Mouse (Mus musculus) midbrain, embryonic 12.5 days (tissue): ENCODE measurements around the gene Hoxc6. TPM values are rescaled to one million over a fixed set of nuclear protein-coding genes. Genes with fewer than 3 reads are reported as not detected.

Experiments used
- ATAC-seq: fragments of 200-750 bp; cut with Nextera tagmentation; 2 replicates; pipeline ENCODE4 v1.8.0; 2017; ENCODE audit warnings: low read depth, moderate TSS enrichment, moderate library complexity; ENCODE audit not compliant: low FRiP score
- H3K27ac ChIP-seq: fragments of 300-500 bp; sonication (generic); replicated peaks from 2 replicates; pipeline ENCODE4 v1.5.1; 2016; ENCODE audit warnings: mild to moderate bottlenecking
- H3K27me3 ChIP-seq: fragments of 300-500 bp; sonication (generic); 2 replicates; pipeline ENCODE4 v1.6.1; 2016; ENCODE audit warnings: mild to moderate bottlenecking
- H3K36me3 ChIP-seq: fragments of 300-500 bp; sonication (generic); 2 replicates; pipeline ENCODE4 v1.6.1; 2016
- H3K4me1 ChIP-seq: fragments of 300-500 bp; sonication (generic); 2 replicates; pipeline ENCODE4 v1.6.1; 2016
- H3K4me2 ChIP-seq: fragments of 300-500 bp; sonication (generic); replicated peaks from 2 replicates; pipeline ENCODE4 v1.6.1; 2016; ENCODE audit warnings: mild to moderate bottlenecking, moderate library complexity
- H3K4me3 ChIP-seq: fragments of 300-500 bp; sonication (generic); 2 replicates; pipeline ENCODE4 v1.5.1; 2016; ENCODE audit warnings: mild to moderate bottlenecking
- H3K9ac ChIP-seq: fragments of 300-500 bp; sonication (generic); replicated peaks from 2 replicates; pipeline ENCODE4 v1.6.1; 2016; ENCODE audit warnings: mild to moderate bottlenecking, moderate library complexity
- H3K9me3 ChIP-seq: fragments of 300-500 bp; sonication (generic); 2 replicates; pipeline ENCODE4 v1.6.1; 2016; ENCODE audit warnings: mild to moderate bottlenecking
- WGBS: fragments of 180-500 bp; shearing (Covaris S2); methylation state at CpG from one replicate; pipeline ENCODE4 v1.1.7; 2016; 5-methylcytosine and 5-hydroxymethylcytosine counted together
- polyA plus RNA-seq: library from polyadenylated mRNA; unstranded; fragments of >200 nt; fragmentation: Nextera tagmentation; extraction: Ambion mirVana; gene quantifications from 2 replicates; pipeline ENCODE4 v1.2.1, GENCODE M21; 2016

Hoxc6 gene
- polyA plus RNA-seq, 1 experiment from 2014 or later: not detected

DNA sequence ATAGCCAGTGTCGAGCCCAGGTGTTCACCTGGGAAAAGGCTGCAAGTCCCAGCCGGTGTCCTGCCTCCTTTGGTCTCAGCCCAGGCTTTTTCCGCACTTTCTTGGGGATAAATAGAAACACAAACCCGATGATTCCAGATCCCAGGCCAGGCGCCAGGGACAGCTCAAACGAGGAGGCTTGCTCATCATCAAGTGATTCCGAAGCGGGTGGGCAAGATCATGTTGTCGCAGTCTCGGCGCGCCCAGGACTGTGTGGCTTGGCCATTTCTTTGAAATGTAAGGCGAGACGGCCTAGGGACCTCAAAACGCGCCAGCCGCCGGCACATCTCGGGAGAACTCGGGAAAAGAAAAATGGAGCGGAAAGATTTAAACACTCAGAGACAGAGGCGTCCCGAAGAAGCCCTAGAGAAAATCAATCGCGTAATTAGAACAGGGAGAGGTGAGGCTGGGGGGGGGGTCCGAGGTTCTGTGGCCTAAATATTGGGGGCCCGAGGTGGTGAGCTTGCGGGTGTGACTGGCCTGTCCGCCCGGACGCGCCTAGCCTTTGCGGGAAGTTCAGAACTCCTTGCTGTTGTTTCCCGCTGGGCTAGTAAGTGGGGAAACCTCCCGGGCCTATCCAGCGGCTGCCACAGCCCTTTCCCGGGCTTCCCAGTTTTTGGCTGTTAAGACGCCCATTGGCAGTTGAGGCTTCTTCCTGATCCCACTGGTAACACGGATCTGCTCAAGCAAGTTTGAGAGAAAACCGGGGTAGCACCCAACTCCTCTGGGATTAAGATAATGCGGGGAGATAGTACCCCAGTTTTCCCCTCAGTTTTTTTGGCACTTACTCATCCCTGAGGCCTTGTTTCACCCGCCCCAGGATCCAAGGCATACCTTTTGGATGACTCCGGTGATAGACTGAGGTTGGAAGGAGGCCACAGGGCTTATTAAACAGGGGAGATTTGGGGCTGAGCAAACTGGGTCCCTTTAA lies 29.5 kb downstream of the Hoxc6 start:
- H3K4me1 ChIP-seq: no peaks in the 10 kb centered on the region
- H3K27ac ChIP-seq: no peak overlapping the region
- peaks cover 91% of the 10 kb centered on the region for H3K27me3 ChIP-seq

DNA sequence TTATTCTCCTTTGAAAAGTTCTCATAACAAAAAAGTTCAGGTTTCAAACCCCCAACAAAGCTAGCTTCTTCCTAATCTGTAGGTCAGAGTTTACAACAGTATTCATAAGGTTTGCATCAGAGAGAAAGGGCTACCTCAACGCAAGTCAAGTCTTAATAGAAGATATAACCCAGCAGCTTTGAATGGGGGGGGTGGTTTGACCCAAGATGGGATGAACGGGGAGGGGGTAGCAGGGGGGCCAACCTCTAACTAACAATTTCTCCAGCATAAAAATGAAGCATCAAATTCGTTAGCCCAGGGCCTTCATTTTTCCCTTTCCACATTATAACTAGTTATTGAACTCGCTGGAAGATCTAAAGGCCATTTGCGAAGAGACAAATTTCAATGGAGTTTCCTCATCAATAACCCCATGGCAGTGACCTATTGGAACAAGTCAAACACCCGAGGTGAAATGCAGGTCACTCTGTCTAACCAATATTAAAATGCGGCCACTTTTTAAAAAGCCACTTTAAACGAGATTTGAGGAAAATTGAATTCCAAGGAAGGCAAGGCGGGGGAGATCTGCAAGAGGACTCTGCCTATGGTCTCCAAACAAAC lies 31.0 kb downstream of the Hoxc6 start:
- H3K4me2 ChIP-seq: no peak overlapping the region
- no peaks in the 10 kb centered on the region for H3K4me1 ChIP-seq
- no peak overlapping the region for H3K4me3 ChIP-seq
- no peaks in the 10 kb centered on the region for H3K9me3 ChIP-seq
- H3K27me3 ChIP-seq: peaks cover 91% of the 10 kb centered on the region
- ATAC-seq: no peak
- H3K9ac ChIP-seq: no peak overlapping the region
- H3K36me3 ChIP-seq: no peaks in the 10 kb centered on the region
- WGBS: 12% methylated on average over 9 of the region's 9 CpGs
- no peak overlapping the region for H3K27ac ChIP-seq

More for the DNA sequence above, 29.5 kb downstream of the Hoxc6 start:
- Histone ChIP-seq H3K4me2 (no peak overlapping the region), H3K9ac (no peak overlapping the region), H3K36me3 (no peaks in the 10 kb centered on the region), H3K4me3 (no peak overlapping the region), H3K9me3 (no peaks in the 10 kb centered on the region)
- no peak for ATAC-seq
- under 1% methylated on average over 43 of the region's 43 CpGs for WGBS

DNA sequence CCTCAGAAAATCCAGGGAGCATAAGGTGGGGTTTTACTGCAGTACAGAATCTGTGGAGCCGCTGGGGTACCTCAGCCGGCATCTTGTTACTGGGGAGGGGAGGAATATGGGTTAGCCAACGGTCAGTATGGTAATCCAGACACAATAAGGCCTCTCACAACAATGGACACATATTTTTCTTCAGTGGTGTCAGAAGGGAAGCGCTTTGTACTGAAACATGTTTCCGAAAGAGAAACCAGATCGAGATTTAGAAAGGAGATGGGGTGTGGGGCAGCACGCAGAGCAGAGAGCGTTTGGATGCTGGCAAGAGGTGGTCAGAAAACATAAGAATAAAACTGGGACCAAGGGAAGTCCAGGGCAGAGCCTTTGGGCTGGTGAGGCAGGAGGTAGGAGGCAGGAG lies 32.1 kb downstream of the Hoxc6 start:
- H3K9ac ChIP-seq: no peak overlapping the region
- WGBS: 1% methylated on average over 8 of the region's 8 CpGs
- no peak for ATAC-seq

DNA sequence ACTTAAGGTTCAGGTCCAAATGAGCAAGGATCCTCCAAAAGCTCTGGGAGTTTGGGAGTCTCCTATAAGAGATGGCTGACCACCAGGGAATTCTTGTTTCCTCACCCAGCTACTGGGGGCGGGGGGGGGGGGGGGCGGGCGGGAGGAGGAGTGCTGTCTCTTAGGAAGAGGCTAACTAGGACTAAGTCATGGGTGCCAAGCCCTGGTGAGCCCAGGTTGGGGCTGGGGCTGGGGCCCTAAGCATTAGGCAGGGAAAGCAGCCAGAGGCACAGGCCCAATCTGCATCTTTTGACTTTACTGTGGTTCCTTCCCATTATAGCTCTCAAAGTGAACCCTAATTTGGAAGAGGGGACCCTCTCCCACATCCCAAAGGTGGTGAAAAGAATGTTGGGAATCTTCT lies 34.1 kb downstream of the Hoxc6 start:
- no peak for ATAC-seq
- no peaks in the 10 kb centered on the region for H3K4me1 ChIP-seq
- H3K4me3 ChIP-seq: no peak overlapping the region
- H3K9ac ChIP-seq: no peak overlapping the region
- H3K36me3 ChIP-seq: no peaks in the 10 kb centered on the region
- 0% methylated on average over 2 of the region's 3 CpGs for WGBS
- H3K9me3 ChIP-seq: no peaks in the 10 kb centered on the region
- H3K27me3 ChIP-seq: peaks cover 93% of the 10 kb centered on the region
- H3K27ac ChIP-seq: no peak overlapping the region
- H3K4me2 ChIP-seq: no peak overlapping the region

More for the DNA sequence above, 32.1 kb downstream of the Hoxc6 start:
- no peaks in the 10 kb centered on the region for H3K9me3 ChIP-seq
- no peaks in the 10 kb centered on the region for H3K36me3 ChIP-seq
- no peak overlapping the region for H3K4me3 ChIP-seq
- H3K4me2 ChIP-seq: no peak overlapping the region
- no peak overlapping the region for H3K27ac ChIP-seq
- peaks cover 91% of the 10 kb centered on the region for H3K27me3 ChIP-seq
- no peaks in the 10 kb centered on the region for H3K4me1 ChIP-seq

DNA sequence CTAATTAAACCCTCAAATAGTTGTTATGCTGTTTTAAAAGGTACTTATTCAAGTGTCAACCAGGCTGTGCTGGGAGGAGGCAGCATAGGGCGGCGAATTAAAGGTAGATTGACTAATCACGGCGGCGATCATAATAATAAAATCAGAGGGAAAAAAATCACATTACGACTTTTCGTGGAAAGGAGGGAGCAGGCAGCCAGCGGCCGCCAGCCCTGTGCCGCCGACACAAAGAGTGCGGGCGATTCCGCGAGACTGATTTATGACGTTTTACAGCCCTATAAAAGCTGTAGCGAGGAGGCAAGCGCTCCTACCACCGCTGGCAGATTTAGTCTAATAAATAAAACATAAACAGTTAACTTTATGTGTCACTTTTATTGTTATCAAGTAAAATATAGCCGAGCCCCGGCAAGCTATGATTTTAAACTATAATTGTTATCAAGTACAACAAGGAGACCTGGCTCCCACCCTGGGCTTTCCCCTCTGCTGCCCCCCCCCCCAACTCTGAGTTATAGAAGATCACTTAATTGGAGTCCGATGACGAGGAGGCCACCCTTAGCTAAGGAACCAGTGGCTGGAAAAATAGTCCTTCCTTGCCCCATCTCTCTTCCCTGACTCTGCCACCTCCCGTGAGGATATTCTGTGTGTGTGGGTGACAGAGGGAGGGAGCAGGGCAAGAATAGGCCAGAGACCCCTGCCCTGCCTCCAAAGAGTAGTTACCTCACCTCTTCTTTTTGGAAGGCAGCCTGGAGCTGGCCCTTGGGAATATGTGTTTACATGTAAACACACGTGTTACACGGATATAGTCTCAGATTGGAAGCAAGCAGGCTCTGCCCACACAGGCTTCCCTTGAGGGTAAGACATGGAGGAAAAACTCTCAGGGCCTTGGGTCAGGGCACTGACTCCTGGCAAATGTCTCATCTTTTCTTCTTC lies 34.9 kb downstream of the Hoxc6 start:
- 1% methylated on average over 26 of the region's 26 CpGs for WGBS
- peaks cover 93% of the 10 kb centered on the region for H3K27me3 ChIP-seq
- H3K36me3 ChIP-seq: no peaks in the 10 kb centered on the region
- no peaks in the 10 kb centered on the region for H3K9me3 ChIP-seq
- H3K4me3 ChIP-seq: no peak overlapping the region
- no peak for ATAC-seq
- H3K9ac ChIP-seq: no peak overlapping the region
- no peaks in the 10 kb centered on the region for H3K4me1 ChIP-seq
- no peak overlapping the region for H3K27ac ChIP-seq
- no peak overlapping the region for H3K4me2 ChIP-seq

DNA sequence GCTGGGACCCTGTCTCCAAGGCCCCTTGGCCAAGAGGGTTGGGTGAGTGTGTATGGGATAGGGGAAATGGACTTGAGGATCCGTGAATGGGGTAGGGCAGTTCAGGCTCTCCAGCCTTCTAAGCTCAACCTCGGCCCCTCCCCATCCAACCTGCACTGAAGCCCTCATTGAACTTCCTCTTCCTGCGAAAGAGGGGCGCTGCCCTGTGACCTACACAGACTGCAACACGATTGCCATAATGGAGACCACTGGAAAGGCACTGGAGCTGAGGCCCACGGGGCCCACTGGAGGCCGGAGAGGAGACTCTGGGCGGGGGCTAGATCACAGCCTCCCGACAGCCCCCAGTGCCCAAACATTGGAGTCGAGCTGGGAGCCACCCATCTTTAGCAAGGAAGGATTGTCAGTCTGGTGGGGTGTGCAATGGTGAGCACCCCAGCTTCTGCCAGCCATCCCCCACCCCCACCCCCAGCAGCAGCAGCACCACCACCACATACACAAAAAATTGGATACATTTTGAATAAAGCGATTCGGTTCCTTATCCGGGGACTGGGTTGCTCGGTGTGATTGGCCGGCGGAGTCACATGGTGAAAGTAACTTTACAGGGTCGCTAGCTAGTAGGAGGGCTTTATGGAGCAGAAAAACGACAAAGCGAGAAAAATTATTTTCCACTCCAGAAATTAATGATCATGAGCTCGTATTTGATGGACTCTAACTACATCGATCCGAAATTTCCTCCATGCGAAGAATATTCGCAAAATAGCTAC lies 36.2 kb downstream of the Hoxc6 start:
- Histone ChIP-seq H3K27me3 (peaks cover 93% of the 10 kb centered on the region), H3K4me3 (no peak overlapping the region), H3K27ac (no peak overlapping the region), H3K9me3 (no peaks in the 10 kb centered on the region), H3K36me3 (no peaks in the 10 kb centered on the region), H3K4me1 (no peaks in the 10 kb centered on the region), H3K4me2 (peak overlapping the region; percentile 8; the same call in 1 of the 2 replicates), H3K9ac (no peak overlapping the region)
- 1% methylated on average over 24 of the region's 24 CpGs for WGBS
- no peak for ATAC-seq

DNA sequence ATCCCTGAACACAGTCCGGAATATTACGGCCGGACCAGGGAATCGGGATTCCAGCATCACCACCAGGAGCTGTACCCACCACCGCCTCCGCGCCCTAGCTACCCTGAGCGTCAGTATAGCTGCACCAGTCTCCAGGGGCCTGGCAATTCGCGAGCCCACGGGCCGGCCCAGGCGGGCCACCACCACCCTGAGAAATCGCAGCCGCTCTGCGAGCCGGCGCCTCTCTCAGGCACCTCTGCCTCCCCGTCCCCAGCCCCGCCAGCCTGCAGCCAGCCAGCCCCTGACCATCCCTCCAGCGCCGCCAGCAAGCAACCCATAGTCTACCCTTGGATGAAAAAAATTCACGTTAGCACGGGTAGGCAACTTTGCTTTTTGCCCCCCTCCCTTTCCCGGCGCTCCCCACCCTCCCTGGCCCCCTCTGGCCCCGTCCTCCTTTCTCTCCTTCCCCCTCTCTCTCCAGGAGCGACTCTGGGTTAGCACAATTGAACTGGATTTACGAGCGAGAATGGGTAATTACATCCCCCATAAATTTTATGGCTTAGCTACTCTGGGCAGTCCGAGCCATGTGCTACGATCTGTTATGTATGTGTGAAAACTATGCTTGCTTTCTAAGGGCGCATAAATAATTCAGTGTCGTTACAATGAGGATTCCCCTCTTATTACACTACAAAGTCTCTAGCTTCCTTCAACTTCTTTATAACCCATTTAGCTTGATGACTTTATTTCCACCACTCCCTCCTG lies 36.9 kb downstream of the Hoxc6 start:
- Histone ChIP-seq H3K4me3 (no peak overlapping the region), H3K27me3 (peaks cover 98% of the 10 kb centered on the region)

DNA sequence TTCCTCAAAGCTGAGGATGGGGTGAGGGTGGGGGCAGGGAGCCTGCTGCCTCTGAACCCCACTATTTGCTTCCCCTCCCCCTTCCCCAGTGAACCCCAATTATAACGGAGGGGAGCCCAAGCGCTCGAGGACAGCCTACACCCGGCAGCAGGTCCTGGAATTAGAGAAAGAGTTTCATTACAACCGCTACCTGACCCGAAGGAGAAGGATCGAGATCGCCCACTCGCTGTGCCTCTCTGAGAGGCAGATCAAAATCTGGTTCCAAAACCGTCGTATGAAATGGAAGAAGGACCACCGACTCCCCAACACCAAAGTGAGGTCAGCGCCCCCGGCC lies 37.5 kb downstream of the Hoxc6 start:
- no peak for ATAC-seq
- no peaks in the 10 kb centered on the region for H3K36me3 ChIP-seq
- H3K4me1 ChIP-seq: no peaks in the 10 kb centered on the region
- no peaks in the 10 kb centered on the region for H3K9me3 ChIP-seq
- no peak overlapping the region for H3K9ac ChIP-seq
- H3K27me3 ChIP-seq: peaks cover 98% of the 10 kb centered on the region
- 0% methylated on average over 14 of the region's 14 CpGs for WGBS
- no peak overlapping the region for H3K4me3 ChIP-seq
- no peak overlapping the region for H3K27ac ChIP-seq
- H3K4me2 ChIP-seq: no peak overlapping the region

More for the DNA sequence above, 36.9 kb downstream of the Hoxc6 start:
- Histone ChIP-seq H3K4me2 (0 out of 2 replicates have a peak overlapping the region, but pooled peaks have one; percentile 8), H3K27ac (no peak overlapping the region), H3K4me1 (no peaks in the 10 kb centered on the region), H3K36me3 (no peaks in the 10 kb centered on the region), H3K9ac (no peak overlapping the region), H3K9me3 (no peaks in the 10 kb centered on the region)
- 2% methylated on average over 33 of the region's 34 CpGs for WGBS
- no peak for ATAC-seq

DNA sequence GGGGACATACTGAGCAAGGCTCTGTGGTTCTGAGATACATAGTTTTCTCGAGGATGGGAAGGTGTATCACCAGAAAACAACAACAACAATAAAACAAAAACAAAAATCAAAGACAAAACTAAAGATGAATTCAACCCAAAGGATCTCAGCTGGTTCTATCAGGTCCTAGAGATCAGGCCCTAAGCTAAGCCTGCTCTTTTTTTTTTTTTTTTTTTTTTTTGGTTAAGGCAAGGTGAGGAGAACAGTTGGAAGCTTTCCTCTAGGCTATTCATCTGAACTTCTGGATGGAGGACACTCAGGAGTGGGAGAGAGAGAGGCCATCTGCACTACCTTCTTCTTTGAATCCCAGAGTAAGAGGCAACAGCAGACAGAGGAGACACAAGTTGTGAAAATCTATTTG lies 39.5 kb downstream of the Hoxc6 start:
- no peak for ATAC-seq
- no peak overlapping the region for H3K4me2 ChIP-seq
- H3K4me3 ChIP-seq: no peak overlapping the region

DNA sequence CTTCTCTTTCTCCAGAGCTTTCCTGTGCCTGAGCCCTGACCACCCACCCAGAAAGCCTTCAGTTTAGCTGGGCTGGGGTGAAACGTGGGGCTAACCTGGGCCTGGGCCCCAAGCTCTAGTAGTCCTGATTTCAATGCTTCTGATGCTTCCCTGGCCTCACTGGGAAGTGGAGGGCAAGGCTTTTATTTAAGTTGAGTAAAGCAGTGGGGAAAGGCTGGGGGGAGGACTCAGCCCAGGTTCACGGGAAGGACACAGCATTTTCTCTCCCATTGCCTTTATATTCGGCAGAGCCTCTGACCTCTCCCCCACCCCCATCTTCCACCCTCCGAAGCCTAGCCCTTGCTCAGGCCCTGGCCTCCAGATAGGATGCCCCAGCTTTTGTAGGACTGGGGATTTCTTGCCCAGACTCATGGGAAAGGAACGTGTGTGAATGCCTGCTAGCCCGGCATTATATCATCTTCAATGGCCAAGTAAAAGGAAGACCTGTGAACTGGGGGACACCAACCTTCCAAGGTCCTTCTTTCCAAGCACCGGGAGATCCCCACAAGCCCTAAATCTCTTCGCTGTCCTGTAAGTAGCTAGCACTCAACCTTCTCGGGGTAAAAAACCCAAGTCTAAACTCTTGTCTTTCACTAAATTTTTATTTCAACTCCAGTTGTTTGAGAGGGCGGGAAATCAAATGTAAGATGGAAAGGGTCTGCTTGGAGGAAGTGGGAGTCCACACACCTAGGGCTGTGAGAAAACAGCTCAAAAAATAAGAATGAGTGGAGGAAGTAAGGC lies 40.8 kb downstream of the Hoxc6 start:
- no peak for ATAC-seq
- Histone ChIP-seq H3K36me3 (no peaks in the 10 kb centered on the region), H3K4me1 (no peaks in the 10 kb centered on the region), H3K4me3 (no peak overlapping the region), H3K9ac (no peak overlapping the region), H3K27ac (no peak overlapping the region), H3K27me3 (peaks cover 100% of the 10 kb centered on the region), H3K9me3 (no peaks in the 10 kb centered on the region), H3K4me2 (no peak overlapping the region)
- WGBS: 5% methylated on average over 10 of the region's 10 CpGs

More for the DNA sequence above, 39.5 kb downstream of the Hoxc6 start:
- no peaks in the 10 kb centered on the region for H3K4me1 ChIP-seq
- no peak overlapping the region for H3K9ac ChIP-seq
- 21% methylated on average over 1 of the region's 1 CpGs for WGBS
- H3K9me3 ChIP-seq: no peaks in the 10 kb centered on the region
- peaks cover 100% of the 10 kb centered on the region for H3K27me3 ChIP-seq
- no peaks in the 10 kb centered on the region for H3K36me3 ChIP-seq
- no peak overlapping the region for H3K27ac ChIP-seq
